Mouse (Mus musculus): Measurements from ENCODE around the gene Zfp646. TPM values are rescaled to one million over a fixed set of nuclear protein-coding genes. Genes with fewer than 3 reads are reported as not detected.
A peak's percentile ranks its signal among the peaks of the same experiment; 100 is the strongest.
"Not testable (repeated sequence)": the region's sequence is repeated elsewhere in the genome, so short reads cannot be mapped to it uniquely, and the experiment has no call there.

Gene Zfp646
- 100 to 1,000 TPM in 4 of 26 experiments, 10 to 100 TPM in 22; 29.5 to 147 (median 70.2) TPM for total RNA-seq (2018; cell fraction: chromatin; rRNA removed)
- total RNA-seq (2018; cell fraction: cytosol; rRNA removed): 10 to 100 TPM in 23 of 26 experiments, 1 to 10 TPM in 3; 8.5 to 30.5 (median 19.0) TPM
- 100 to 1,000 TPM in 2 of 26 experiments, 10 to 100 TPM in 24; 30.3 to 121 (median 47.7) TPM for total RNA-seq (2018; cell fraction: nucleus; rRNA removed)
- polyA plus RNA-seq (2018): 14.9 to 18.4 TPM (median 16.3 TPM) in 3 replicates

- H3K4me3 ChIP-seq (ENCODE audit: inconsistent target): peak within 1 kb of the TSS; percentile 78
- H3K36me3 ChIP-seq (ENCODE audit: inconsistent target): peaks cover 31% of the 10 kb centered on the region
- WGBS (ENCODE audit: missing documents): under 1% methylated on average over 40 of the region's 41 CpGs
- H3K27ac ChIP-seq: peak within 1 kb of the TSS; percentile 92
- peaks cover 86% of the 10 kb centered on the region for H3K79me2 ChIP-seq (ENCODE audit: inconsistent target)
These were observed at the start of gene Zfp646 for GRCm38 (mm10) chr7:127876041-127876466. Zfp646 (plus strand) TSS chr7:127876221.

GRCm38 (mm10) chr7:127835550-127835949, 40.5 kb upstream of the Zfp646 start:
- Histone ChIP-seq H3K79me2 (ENCODE audit: inconsistent target) (no peaks in the 10 kb centered on the region), H3K4me3 (ENCODE audit: inconsistent target) (no peak overlapping the region), H3K27ac (no peak overlapping the region), H3K36me3 (ENCODE audit: inconsistent target) (no peaks in the 10 kb centered on the region)
- 93% methylated on average over 2 of the region's 2 CpGs for WGBS (ENCODE audit: missing documents)

- Histone ChIP-seq H3K4me3 (ENCODE audit: inconsistent target) (no peak overlapping the region), H3K27ac (no peak overlapping the region), H3K36me3 (ENCODE audit: inconsistent target) (no peaks in the 10 kb centered on the region), H3K79me2 (ENCODE audit: inconsistent target) (peaks cover 8% of the 10 kb centered on the region)
- 97% methylated on average over 5 of the region's 5 CpGs for WGBS (ENCODE audit: missing documents)
These were observed 38.5 kb upstream of the Zfp646 start for GRCm38 (mm10) chr7:127837473-127837872.

- H3K36me3 ChIP-seq (ENCODE audit: inconsistent target); H3K4me3 ChIP-seq (ENCODE audit: inconsistent target); H3K27ac ChIP-seq: not testable (repeated sequence)
- H3K79me2 ChIP-seq (ENCODE audit: inconsistent target): peaks cover 12% of the 10 kb centered on the region
- 94% methylated on average over 4 of the region's 4 CpGs for WGBS (ENCODE audit: missing documents)
These were observed 38.1 kb upstream of the Zfp646 start for GRCm38 (mm10) chr7:127837878-127838277.

GRCm38 (mm10) chr7:127840031-127840430, 36.0 kb upstream of the Zfp646 start:
- not testable (repeated sequence) for H3K4me3 ChIP-seq (ENCODE audit: inconsistent target)
- 100% methylated on average over 2 of the region's 2 CpGs for WGBS (ENCODE audit: missing documents)
- Histone ChIP-seq H3K79me2 (ENCODE audit: inconsistent target) (peaks cover 34% of the 10 kb centered on the region), H3K27ac (peak overlapping the region; percentile 97), H3K36me3 (ENCODE audit: inconsistent target) (peaks cover 21% of the 10 kb centered on the region)

GRCm38 (mm10) chr7:127840886-127841285, 35.1 kb upstream of the Zfp646 start:
- peaks cover 27% of the 10 kb centered on the region for H3K36me3 ChIP-seq (ENCODE audit: inconsistent target)
- peak overlapping the region; percentile 33 for H3K4me3 ChIP-seq (ENCODE audit: inconsistent target)
- WGBS (ENCODE audit: missing documents): 4% methylated on average over 15 of the region's 15 CpGs
- H3K79me2 ChIP-seq (ENCODE audit: inconsistent target): peaks cover 41% of the 10 kb centered on the region
- H3K27ac ChIP-seq: peak overlapping the region; percentile 97

- WGBS (ENCODE audit: missing documents): under 1% methylated on average over 37 of the region's 46 CpGs
- H3K36me3 ChIP-seq (ENCODE audit: inconsistent target): peaks cover 33% of the 10 kb centered on the region
- H3K27ac ChIP-seq: peak overlapping the region; percentile 97
- H3K79me2 ChIP-seq (ENCODE audit: inconsistent target): peaks cover 47% of the 10 kb centered on the region
- H3K4me3 ChIP-seq (ENCODE audit: inconsistent target): peak overlapping the region; percentile 94
These were observed 34.6 kb upstream of the Zfp646 start for GRCm38 (mm10) chr7:127841340-127842000.

- peak overlapping the region; percentile 97 for H3K27ac ChIP-seq
- 1% methylated on average over 40 of the region's 40 CpGs for WGBS (ENCODE audit: missing documents)
- H3K4me3 ChIP-seq (ENCODE audit: inconsistent target): peak overlapping the region; percentile 94
- H3K79me2 ChIP-seq (ENCODE audit: inconsistent target): peaks cover 54% of the 10 kb centered on the region
- H3K36me3 ChIP-seq (ENCODE audit: inconsistent target): peaks cover 40% of the 10 kb centered on the region
These were observed 33.9 kb upstream of the Zfp646 start for GRCm38 (mm10) chr7:127842001-127842718.

- Histone ChIP-seq H3K27ac (peak overlapping the region; percentile 97), H3K4me3 (ENCODE audit: inconsistent target) (peak overlapping the region; percentile 23; the same call in 1 of the 2 replicates), H3K79me2 (ENCODE audit: inconsistent target) (peaks cover 19% of the 10 kb centered on the region; the same call in 1 of the 2 replicates), H3K36me3 (ENCODE audit: inconsistent target) (peaks cover 26% of the 10 kb centered on the region)
- 38% methylated on average over 6 of the region's 6 CpGs for WGBS (ENCODE audit: missing documents)
These were observed 25.8 kb upstream of the Zfp646 start for GRCm38 (mm10) chr7:127849973-127850875.

- Histone ChIP-seq H3K27ac (peak overlapping the region; percentile 97), H3K36me3 (ENCODE audit: inconsistent target) (peaks cover 19% of the 10 kb centered on the region), H3K79me2 (ENCODE audit: inconsistent target) (peaks cover 13% of the 10 kb centered on the region; the same call in 1 of the 2 replicates), H3K4me3 (ENCODE audit: inconsistent target) (peak overlapping the region; percentile 23; the same call in 1 of the 2 replicates)
- WGBS (ENCODE audit: missing documents): 41% methylated on average over 5 of the region's 5 CpGs
These were observed 25.1 kb upstream of the Zfp646 start for GRCm38 (mm10) chr7:127850906-127851305.

- no peak overlapping the region for H3K27ac ChIP-seq
- H3K36me3 ChIP-seq (ENCODE audit: inconsistent target): no peaks in the 10 kb centered on the region
- no peaks in the 10 kb centered on the region for H3K79me2 ChIP-seq (ENCODE audit: inconsistent target)
- H3K4me3 ChIP-seq (ENCODE audit: inconsistent target): no peak overlapping the region
- WGBS (ENCODE audit: missing documents): 81% methylated on average over 6 of the region's 6 CpGs
These were observed 17.8 kb upstream of the Zfp646 start for GRCm38 (mm10) chr7:127858258-127858657.

GRCm38 (mm10) chr7:127866434-127866833, 9.6 kb upstream of the Zfp646 start:
- H3K79me2 ChIP-seq (ENCODE audit: inconsistent target): peaks cover 32% of the 10 kb centered on the region
- no peak overlapping the region for H3K27ac ChIP-seq
- peaks cover 20% of the 10 kb centered on the region for H3K36me3 ChIP-seq (ENCODE audit: inconsistent target)
- WGBS (ENCODE audit: missing documents): 97% methylated on average over 12 of the region's 12 CpGs
- H3K4me3 ChIP-seq (ENCODE audit: inconsistent target): no peak overlapping the region

- H3K4me3 ChIP-seq (ENCODE audit: inconsistent target): no peak overlapping the region
- H3K36me3 ChIP-seq (ENCODE audit: inconsistent target): peaks cover 20% of the 10 kb centered on the region
- no peak overlapping the region for H3K27ac ChIP-seq
- WGBS (ENCODE audit: missing documents): 98% methylated on average over 16 of the region's 18 CpGs
- peaks cover 44% of the 10 kb centered on the region for H3K79me2 ChIP-seq (ENCODE audit: inconsistent target)
These were observed 8.4 kb upstream of the Zfp646 start for GRCm38 (mm10) chr7:127867641-127868040.

Data from macrophage (primary cell).